Mouse (Mus musculus) bone marrow macrophage, adult 2 months (primary cell): ENCODE results near the gene Fpgs.

Experiments
- CTCF ChIP-seq: IDR thresholded peaks from 2 replicates; pipeline ENCODE4 v1.5.1; 2012; ENCODE audit warnings: low read depth, mild to moderate bottlenecking, low read length, moderate library complexity
- POLR2A ChIP-seq: IDR thresholded peaks from 2 replicates; pipeline ENCODE4 v1.6.1; 2012; ENCODE audit warnings: mild to moderate bottlenecking, low read depth, low read length, borderline replicate concordance

DNA sequence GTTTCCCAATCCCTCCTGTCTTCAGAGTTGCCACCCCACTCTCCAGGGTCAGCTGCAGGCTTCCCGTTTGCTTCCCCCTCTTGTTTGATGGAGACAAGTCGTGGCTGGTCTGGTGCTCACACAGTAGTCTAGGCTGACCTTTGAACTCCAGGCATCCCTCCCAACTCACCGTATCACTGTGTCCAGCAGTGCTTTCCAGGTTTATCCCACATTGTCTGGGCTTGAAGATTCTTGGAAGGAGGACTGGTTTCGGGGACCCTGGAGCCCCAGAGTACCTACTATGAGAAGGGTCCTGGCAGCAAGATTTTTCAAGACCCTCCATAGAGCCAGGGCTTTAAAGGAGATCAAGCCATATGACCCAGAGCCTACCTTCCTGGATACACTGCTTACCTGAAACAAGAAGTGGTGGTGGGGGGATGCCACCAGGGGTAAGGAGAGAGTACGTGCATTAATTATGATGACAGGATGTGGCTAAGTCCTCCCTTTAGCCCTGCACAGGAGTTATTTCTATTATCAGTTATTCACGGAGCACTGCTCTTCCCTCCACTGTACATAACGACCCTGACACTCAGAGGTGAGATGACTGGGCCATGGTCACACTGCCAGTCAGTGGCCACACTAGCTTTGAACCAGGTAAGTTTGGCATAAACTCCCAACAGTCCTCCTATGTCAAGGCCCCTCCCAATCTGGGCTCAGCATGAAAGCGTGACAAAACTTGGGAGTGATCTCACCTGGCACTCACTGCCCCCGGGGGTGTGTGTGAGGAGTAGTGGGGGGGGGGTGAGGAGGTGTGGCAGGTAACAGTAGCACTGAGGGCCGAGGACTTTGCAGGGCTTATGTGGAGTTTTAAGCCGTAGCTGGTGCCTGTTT lies 10.4 kb upstream of the Fpgs start:
- TF ChIP-seq CTCF (no peak), POLR2A (no peak)
